Mouse (Mus musculus) liver, adult 10 weeks (tissue): ENCODE data around the gene Zfp932. TPM values are rescaled to one million over a fixed set of nuclear protein-coding genes. Genes with fewer than 3 reads are reported as not detected.

Experiments
- polyA plus RNA-seq: library from polyadenylated mRNA; stranded (reverse); fragments of 350-450 nt; fragmentation: Illumina TruSeq; extraction: RNeasy Lipid Tissue Mini Kit (QIAGEN cat#74804); gene quantifications from one replicate; pipeline ENCODE4 v1.2.3, GENCODE M21; 2014; ENCODE audit warnings: low read depth, low replicate concordance

Zfp932 gene
- 48.7 TPM for polyA plus RNA-seq

DNA sequence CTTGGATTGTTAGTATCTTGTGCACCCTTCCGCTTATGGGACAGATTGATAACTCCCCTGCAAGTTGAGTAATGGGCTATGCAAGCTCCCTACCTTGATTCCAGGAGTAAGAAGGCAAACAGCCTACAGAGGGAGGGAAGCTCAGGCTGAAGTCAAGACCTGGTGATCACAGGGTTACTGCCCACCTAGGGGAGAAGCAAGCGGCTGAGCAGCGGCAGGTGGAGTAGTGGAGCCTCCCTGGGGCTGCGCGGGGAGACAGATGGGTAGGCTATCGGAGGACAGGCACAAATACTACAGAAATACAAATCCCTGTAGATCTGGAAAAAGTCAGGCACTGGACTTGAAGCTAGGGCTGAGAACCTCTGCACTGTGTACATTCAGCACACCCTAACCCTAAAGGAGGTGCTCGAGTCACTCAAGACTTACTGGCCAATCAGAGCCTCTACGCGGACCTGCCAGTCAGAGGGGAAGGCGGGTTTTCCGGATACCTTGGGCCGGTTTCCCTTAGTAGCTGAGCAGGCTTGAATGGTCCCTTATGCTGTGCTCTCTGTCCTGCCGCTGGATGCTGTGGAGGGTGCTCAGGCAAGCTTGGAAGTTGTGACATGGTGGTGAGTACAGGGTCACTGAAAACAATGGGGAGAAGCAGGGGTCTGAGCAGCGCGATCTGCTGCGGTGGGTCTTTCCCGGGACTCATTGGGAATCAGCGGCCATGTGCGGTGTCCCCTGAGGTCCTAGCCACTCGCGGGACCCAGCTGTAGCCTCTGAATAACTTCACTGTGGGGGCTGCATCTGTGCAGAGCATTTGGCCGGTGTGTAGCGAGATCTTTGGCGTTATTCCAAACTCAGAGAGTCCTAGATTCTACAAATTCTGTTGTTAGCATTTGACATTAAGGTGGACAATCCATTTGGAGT is at the start of gene Zfp932:
Gene Zfp932, plus strand, starts transcription at position 496 of the 912 bp plus-strand sequence.

Other genes with a start within 250 kb of the Zfp932 start
- gene 4930522L14Rik, start 244.6 kb upstream of the Zfp932 start, polyA plus RNA-seq = 9.5 TPM
- gene Gm15446, start 73.1 kb upstream of the Zfp932 start, polyA plus RNA-seq = 48.0 TPM
- gene Gm17655, start 76.0 kb downstream of the Zfp932 start, polyA plus RNA-seq = 3.6 TPM
- 6.0 TPM for gene Gm35315, start 97.9 kb downstream of the Zfp932 start, polyA plus RNA-seq
- gene Plcxd1, start 103.4 kb downstream of the Zfp932 start, polyA plus RNA-seq = not detected
- not detected for gene Gtpbp6, start 111.7 kb downstream of the Zfp932 start, polyA plus RNA-seq
- gene Zfp605, start 113.6 kb downstream of the Zfp932 start, polyA plus RNA-seq = 4.1 TPM
- gene Chfr, start 139.3 kb downstream of the Zfp932 start, polyA plus RNA-seq = 12.9 TPM
- 6.9 TPM for gene Golga3, start 180.2 kb downstream of the Zfp932 start, polyA plus RNA-seq
- 20.7 TPM for gene Ankle2, start 234.5 kb downstream of the Zfp932 start, polyA plus RNA-seq